Mouse (Mus musculus) ES-Bruce4 (cell line): ENCODE results near the gene Mep1a. TPM values are rescaled to one million over a fixed set of nuclear protein-coding genes. Genes with fewer than 3 reads are reported as not detected.

Source experiments
- H3K27ac ChIP-seq: 2 replicates; pipeline ENCODE4 v1.5.1; 2012; ENCODE audit warnings: low read length, inconsistent platforms; ENCODE audit not compliant: insufficient read depth
- H3K27me3 ChIP-seq: 2 replicates; pipeline ENCODE4 v1.6.1; 2012; ENCODE audit warnings: mild to moderate bottlenecking, low read length, inconsistent platforms; ENCODE audit not compliant: control insufficient read depth, poor library complexity, insufficient read depth, severe bottlenecking
- H3K36me3 ChIP-seq: 2 replicates; pipeline ENCODE4 v1.6.1; 2012; ENCODE audit warnings: inconsistent platforms, mild to moderate bottlenecking, low read length, moderate library complexity; ENCODE audit not compliant: control insufficient read depth, poor library complexity, insufficient read depth, severe bottlenecking
- H3K4me1 ChIP-seq: one replicate; pipeline ENCODE4 v1.8.1; 2011; ENCODE audit warnings: low read length; ENCODE audit not compliant: control insufficient read depth, insufficient read depth
- H3K4me3 ChIP-seq: 2 replicates; pipeline ENCODE4 v1.5.1; 2011; ENCODE audit warnings: low read depth, mild to moderate bottlenecking, low read length
- H3K9ac ChIP-seq: 2 replicates; pipeline ENCODE4 v1.6.1; 2012; ENCODE audit warnings: low read depth, mild to moderate bottlenecking, inconsistent platforms; ENCODE audit not compliant: poor library complexity, severe bottlenecking
- H3K9me3 ChIP-seq: replicated peaks from 2 replicates; pipeline ENCODE4 v1.6.1; 2012; ENCODE audit warnings: mild to moderate bottlenecking, low read length, inconsistent platforms; ENCODE audit not compliant: control insufficient read depth, poor library complexity, insufficient read depth, severe bottlenecking
- CTCF ChIP-seq: IDR thresholded peaks from one replicate; pipeline ENCODE4 v1.8.1; 2011; ENCODE audit warnings: low read depth, low read length
- EP300 ChIP-seq: IDR thresholded peaks from 2 replicates; pipeline ENCODE4 v1.6.1; 2011; ENCODE audit warnings: low read depth, low read length; ENCODE audit not compliant: insufficient read depth
- POLR2A ChIP-seq: IDR thresholded peaks from one replicate; pipeline ENCODE4 v1.8.1; 2011; ENCODE audit warnings: low read length; ENCODE audit not compliant: insufficient read depth
- polyA plus RNA-seq: library from polyadenylated mRNA; stranded (reverse); fragments of >200 nt; gene quantifications from 2 replicates; pipeline ENCODE4 v1.2.4, GENCODE M21; 2011; ENCODE audit warnings: low read depth; ENCODE audit not compliant: missing spikeins, insufficient read depth, insufficient read length

Mep1a gene
- polyA plus RNA-seq, 1 experiment = not detected

GRCm38 (mm10) chr17:43534362-43535222 lies 32.0 kb upstream of the Mep1a start:
- H3K36me3 ChIP-seq = no peaks in the 10 kb centered on the region
- no peaks in the 10 kb centered on the region for H3K4me1 ChIP-seq
- no peak overlapping the region for H3K27ac ChIP-seq
- no peak for TF ChIP-seq POLR2A
- TF ChIP-seq EP300 = peak; percentile 45; the same call in 1 of the 2 replicates
- TF ChIP-seq CTCF = no peak
- no peak overlapping the region for H3K9ac ChIP-seq
- no peaks in the 10 kb centered on the region for H3K9me3 ChIP-seq
- H3K4me3 ChIP-seq = no peak overlapping the region; the same call in 1 of the 2 replicates
- H3K27me3 ChIP-seq = no peaks in the 10 kb centered on the region

GRCm38 (mm10) chr17:43531192-43531591 lies 28.6 kb upstream of the Mep1a start:
- TF ChIP-seq EP300 (no peak), CTCF (no peak), POLR2A (no peak)
- Histone ChIP-seq H3K4me1 (no peaks in the 10 kb centered on the region), H3K9me3 (no peaks in the 10 kb centered on the region; the same call in 1 of the 2 replicates), H3K27me3 (no peaks in the 10 kb centered on the region), H3K4me3 (no peak overlapping the region), H3K27ac (no peak overlapping the region), H3K36me3 (no peaks in the 10 kb centered on the region), H3K9ac (no peak overlapping the region)

- H3K9ac ChIP-seq = no peak overlapping the region
- H3K4me3 ChIP-seq = no peak overlapping the region
- H3K27ac ChIP-seq = no peak overlapping the region
- no peaks in the 10 kb centered on the region for H3K4me1 ChIP-seq
- TF ChIP-seq POLR2A = no peak
- TF ChIP-seq EP300 = no peak
- TF ChIP-seq CTCF = no peak
- H3K27me3 ChIP-seq = no peaks in the 10 kb centered on the region
- H3K36me3 ChIP-seq = no peaks in the 10 kb centered on the region
- no peaks in the 10 kb centered on the region; the same call in 1 of the 2 replicates for H3K9me3 ChIP-seq
Measured at GRCm38 (mm10) chr17:43530507-43530906, 27.9 kb upstream of the Mep1a start.

- Histone ChIP-seq H3K4me1 (no peaks in the 10 kb centered on the region), H3K9ac (no peak overlapping the region), H3K9me3 (no peaks in the 10 kb centered on the region), H3K27me3 (no peaks in the 10 kb centered on the region; the same call in 1 of the 2 replicates), H3K4me3 (no peak overlapping the region), H3K36me3 (no peaks in the 10 kb centered on the region), H3K27ac (no peak overlapping the region)
- TF ChIP-seq CTCF = no peak
- TF ChIP-seq EP300 = no peak
- TF ChIP-seq POLR2A = no peak
Measured at GRCm38 (mm10) chr17:43520166-43520565, 17.6 kb upstream of the Mep1a start.

- no peaks in the 10 kb centered on the region; the same call in 1 of the 2 replicates for H3K27me3 ChIP-seq
- H3K4me1 ChIP-seq = no peaks in the 10 kb centered on the region
- TF ChIP-seq POLR2A (no peak), CTCF (peak; percentile 40)
- no peak overlapping the region for H3K27ac ChIP-seq
- H3K9me3 ChIP-seq = no peaks in the 10 kb centered on the region
- H3K9ac ChIP-seq = no peak overlapping the region
- H3K4me3 ChIP-seq = no peak overlapping the region
- no peaks in the 10 kb centered on the region for H3K36me3 ChIP-seq
Measured at GRCm38 (mm10) chr17:43518644-43519409, 16.2 kb upstream of the Mep1a start.

- Histone ChIP-seq H3K27ac (no peak overlapping the region), H3K4me1 (no peaks in the 10 kb centered on the region), H3K4me3 (no peak overlapping the region), H3K9ac (no peak overlapping the region), H3K9me3 (no peaks in the 10 kb centered on the region), H3K27me3 (no peaks in the 10 kb centered on the region), H3K36me3 (no peaks in the 10 kb centered on the region)
- TF ChIP-seq POLR2A = no peak
- TF ChIP-seq CTCF = no peak
- TF ChIP-seq EP300 = no peak
Measured at GRCm38 (mm10) chr17:43510782-43511181, 8.2 kb upstream of the Mep1a start.
